Mouse (Mus musculus) liver, embryonic 14.5 days (tissue): Measurements from ENCODE around the gene Simc1.

Experiments used
- CTCF ChIP-seq: IDR thresholded peaks from 2 replicates; pipeline ENCODE4 v1.5.1; 2016; ENCODE audit warnings: antibody characterized with exemption, low read depth, control low read depth
- EP300 ChIP-seq: IDR thresholded peaks from 2 replicates; pipeline ENCODE4 v1.6.1; 2016; ENCODE audit warnings: antibody characterized with exemption, low read depth

DNA sequence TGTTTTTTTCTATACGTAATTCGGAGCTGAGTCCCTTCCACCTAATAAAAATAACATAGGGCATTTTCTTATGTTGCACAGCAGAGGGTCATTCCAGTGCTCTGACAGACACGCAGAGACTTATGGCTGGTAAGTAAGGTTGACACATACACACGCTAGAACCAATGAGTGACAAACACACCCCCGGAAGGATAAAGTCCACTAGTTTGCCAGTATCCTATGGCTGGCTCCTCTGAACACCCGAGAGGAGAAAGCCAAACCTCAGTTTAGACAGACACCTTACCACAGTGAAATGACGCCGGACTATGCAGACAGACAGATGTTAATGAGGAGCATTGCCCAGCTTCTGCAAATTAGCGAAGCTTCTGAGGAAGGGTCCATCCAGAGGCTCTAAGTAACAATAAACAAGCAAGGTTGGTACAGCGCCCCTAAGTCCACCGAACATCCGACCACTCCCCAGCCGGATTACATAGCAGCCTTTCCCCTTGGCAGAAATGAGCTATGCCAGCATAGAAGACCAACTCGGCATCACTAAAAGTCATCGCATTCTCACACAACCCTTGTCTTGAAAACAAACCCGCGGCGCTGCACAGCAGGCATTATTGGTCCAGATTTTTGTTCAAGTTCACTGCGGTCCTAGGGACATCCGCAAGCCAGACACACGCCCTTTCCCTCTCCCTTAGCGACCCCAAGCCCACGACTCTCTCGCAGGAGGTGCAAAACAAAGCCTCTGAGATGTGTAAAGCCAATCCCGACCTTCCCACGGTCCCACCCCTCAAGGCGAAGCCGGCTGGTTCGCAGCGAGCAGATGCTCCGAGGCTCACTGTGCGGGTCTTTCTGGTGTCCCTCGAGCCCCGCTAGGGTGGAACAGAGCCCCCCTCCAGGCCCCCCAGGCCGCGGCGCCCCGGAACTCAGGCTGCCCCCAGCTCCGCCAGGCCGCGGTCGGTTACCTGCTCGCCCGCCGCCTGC, 60.9 kb downstream of the Simc1 start:
- TF ChIP-seq CTCF = no peak
- TF ChIP-seq EP300 = no peak
